Mouse (Mus musculus) bone marrow, adult 2 months (tissue): ENCODE measurements around the gene Csn1s2b. TPM values are rescaled to one million over a fixed set of nuclear protein-coding genes. Genes with fewer than 3 reads are reported as not detected.

Experiments used
- H3K27ac ChIP-seq: fragments of 200-500 bp; 2 replicates; pipeline ENCODE4 v1.5.1; 2012; ENCODE audit warnings: low read depth, mild to moderate bottlenecking, control low read depth, inconsistent platforms, low read length; ENCODE audit not compliant: control insufficient read depth, poor library complexity, insufficient read depth
- H3K4me1 ChIP-seq: fragments of 200-500 bp; 2 replicates; pipeline ENCODE4 v1.6.1; 2011; ENCODE audit warnings: low read length; ENCODE audit not compliant: control insufficient read depth, insufficient read depth
- H3K4me3 ChIP-seq: fragments of 200-500 bp; replicated peaks from 2 replicates; pipeline ENCODE3; 2011; ENCODE audit warnings: mild to moderate bottlenecking, low read depth, low read length, control low read depth; ENCODE audit not compliant: control insufficient read depth
- CTCF ChIP-seq: fragments of 200-500 bp; IDR thresholded peaks from 2 replicates; pipeline ENCODE4 v1.5.1; 2011; ENCODE audit warnings: low read length, control low read depth; ENCODE audit not compliant: control insufficient read depth, insufficient read depth
- POLR2A ChIP-seq: fragments of 200-500 bp; IDR thresholded peaks from 2 replicates; pipeline ENCODE4 v1.6.1; 2011; ENCODE audit warnings: low read depth, mild to moderate bottlenecking, control low read depth, low read length, borderline replicate concordance; ENCODE audit not compliant: control insufficient read depth
- WGBS: fragments of 180-500 bp; shearing (Covaris S2); methylation state at CpG from one replicate; pipeline ENCODE4 v1.1.7; 2018; 5-methylcytosine and 5-hydroxymethylcytosine counted together
- polyA plus RNA-seq: library from polyadenylated mRNA; stranded (reverse); fragments of >200 nt; gene quantifications from 2 replicates; pipeline ENCODE4 v1.2.4, GENCODE M21; 2011; ENCODE audit warnings: low replicate concordance; ENCODE audit not compliant: missing spikeins, insufficient read depth, insufficient read length

Gene Csn1s2b
- polyA plus RNA-seq, 1 experiment = 0.97 TPM

- Histone ChIP-seq H3K4me1 (no peaks in the 10 kb centered on the region), H3K4me3 (no peak overlapping the region), H3K27ac (no peak overlapping the region)
- 33% methylated on average over 4 of the region's 4 CpGs for WGBS
- TF ChIP-seq POLR2A (no peak), CTCF (no peak)
Observed at GRCm38 (mm10) chr5:87871423-87871822, 63.5 kb downstream of the Csn1s2b start.

Other genes with a start within 250 kb of the Csn1s2b start
- 3.1 TPM in 1 of 2 replicates, not detected in the other for gene Sult1d1, start 239.1 kb upstream of the Csn1s2b start, polyA plus RNA-seq
- not detected in 2 replicates for gene Sult1e1, start 216.5 kb upstream of the Csn1s2b start, polyA plus RNA-seq
- not detected in 2 replicates for gene Csn1s1, start 141.9 kb upstream of the Csn1s2b start, polyA plus RNA-seq
- gene Csn2, start 108.5 kb upstream of the Csn1s2b start, polyA plus RNA-seq = not detected in 2 replicates
- gene Csn1s2a, start 33.5 kb upstream of the Csn1s2b start, polyA plus RNA-seq = not detected in 2 replicates
- not detected in 2 replicates for gene Prr27, start 17.6 kb downstream of the Csn1s2b start, polyA plus RNA-seq
- not detected in 2 replicates for gene Odam, start 76.9 kb downstream of the Csn1s2b start, polyA plus RNA-seq
- gene Csn3, start 117.5 kb downstream of the Csn1s2b start, polyA plus RNA-seq = 2.2 TPM in 1 of 2 replicates, not detected in the other
- 1.6 TPM in 1 of 2 replicates, not detected in the other for gene 2310003L06Rik, start 161.4 kb downstream of the Csn1s2b start, polyA plus RNA-seq
- gene Gm28434, start 161.4 kb downstream of the Csn1s2b start, polyA plus RNA-seq = not detected in 2 replicates
- gene Cabs1, start 171.4 kb downstream of the Csn1s2b start, polyA plus RNA-seq = not detected in 2 replicates
- gene Smr3a, start 194.5 kb downstream of the Csn1s2b start, polyA plus RNA-seq = not detected in 2 replicates